Mouse (Mus musculus): Measurements from ENCODE around the gene Dhx33. TPM values are rescaled to one million over a fixed set of nuclear protein-coding genes. Genes with fewer than 3 reads are reported as not detected.

Gene Dhx33
- polyA plus RNA-seq, 2 experiments = 4.9 to 6.2 TPM

GRCm38 (mm10) chr11:71001167-71001566 is 3.1 kb downstream of the Dhx33 start:
- Histone ChIP-seq H3K36me3 (replicated peaks; ENCODE audit: control insufficient read depth, insufficient read depth, low read depth) (peaks cover 20% of the 10 kb centered on the region), H3K27me3 (ENCODE audit: control insufficient read depth, insufficient read depth, low read length) (no peaks in the 10 kb centered on the region), H3K9ac (replicated peaks) (no peak overlapping the region), H3K4me2 (ENCODE audit: low read depth) (no peak overlapping the region), H3K4me1 (replicated peaks; ENCODE audit: control insufficient read depth in 2 of 2, insufficient read depth in 2 of 2, low read length in 1 of 2) (peaks cover 8 to 9% of the 10 kb centered on the region in 2 experiments), H3K27ac (no peak overlapping the region), H3K9me3 (ENCODE audit: control insufficient read depth, low read length) (no peaks in the 10 kb centered on the region), H3K4me3 (ENCODE audit: insufficient read depth in 1 of 2, low read depth in 2 of 2, low read length in 2 of 2) (no peak overlapping the region)
- no peak for ATAC-seq (ENCODE audit: insufficient read depth)
- DNase-seq (ENCODE audit: low read depth in 3 of 3, low spot score in 3 of 3) = no peak
- TF ChIP-seq CTCF (IDR thresholded peaks at IDR 0.05; ENCODE audit: low read depth) = no peak
- TF ChIP-seq EP300 (IDR thresholded peaks at IDR 0.05; ENCODE audit: low read depth) = no peak
- WGBS (ENCODE audit: insufficient replicate concordance) = 83% methylated on average over 4 of the region's 4 CpGs

GRCm38 (mm10) chr11:70982557-70983228 is 21.5 kb downstream of the Dhx33 start, which contains the start of gene C1qbp:
Gene C1qbp (minus strand): TSS chr11:70983026.
- H3K4me2 ChIP-seq (ENCODE audit: low read depth) = peak within 1 kb of the TSS; percentile 98
- WGBS (ENCODE audit: insufficient replicate concordance) = 0% methylated on average over 63 of the region's 64 CpGs
- peaks cover 30% of the 10 kb centered on the region for H3K36me3 ChIP-seq (replicated peaks; ENCODE audit: control insufficient read depth, insufficient read depth, low read depth)
- peak within 1 kb of the TSS; percentile 20 for H3K27ac ChIP-seq
- H3K4me1 ChIP-seq (replicated peaks; ENCODE audit: control insufficient read depth in 2 of 2, insufficient read depth in 2 of 2, low read length in 1 of 2) = peaks cover 6 to 9% of the 10 kb centered on the region in 2 experiments
- peak within 1 kb of the TSS; percentile 85 for H3K9ac ChIP-seq (replicated peaks)
- peak; percentile 93 for ATAC-seq (ENCODE audit: insufficient read depth)
- no peaks in the 10 kb centered on the region for H3K9me3 ChIP-seq (ENCODE audit: control insufficient read depth, low read length)
- TF ChIP-seq CTCF (IDR thresholded peaks at IDR 0.05; ENCODE audit: low read depth) (peak; percentile 97), EP300 (IDR thresholded peaks at IDR 0.05; ENCODE audit: low read depth) (no peak)
- no peaks in the 10 kb centered on the region for H3K27me3 ChIP-seq (ENCODE audit: control insufficient read depth, insufficient read depth, low read length)
- DNase-seq (ENCODE audit: low read depth in 3 of 3, low spot score in 3 of 3) = peak; percentile 79 to 84 (median 83)
- peak within 1 kb of the TSS; percentile 89 to 97 for H3K4me3 ChIP-seq (ENCODE audit: insufficient read depth in 1 of 2, low read depth in 2 of 2, low read length in 2 of 2)

GRCm38 (mm10) chr11:70982030-70982429 is 22.2 kb downstream of the Dhx33 start:
- ATAC-seq (ENCODE audit: insufficient read depth) (no peak), DNase-seq (ENCODE audit: low read depth in 3 of 3, low spot score in 3 of 3) (no peak)
- Histone ChIP-seq H3K9ac (replicated peaks) (peak overlapping the region; percentile 85), H3K36me3 (replicated peaks; ENCODE audit: control insufficient read depth, insufficient read depth, low read depth) (peaks cover 36% of the 10 kb centered on the region), H3K27me3 (ENCODE audit: control insufficient read depth, insufficient read depth, low read length) (no peaks in the 10 kb centered on the region), H3K4me1 (replicated peaks; ENCODE audit: control insufficient read depth in 2 of 2, insufficient read depth in 2 of 2, low read length in 1 of 2) (peaks cover 6 to 9% of the 10 kb centered on the region in 2 experiments), H3K9me3 (ENCODE audit: control insufficient read depth, low read length) (no peaks in the 10 kb centered on the region), H3K27ac (peak overlapping the region; percentile 20), H3K4me3 (ENCODE audit: insufficient read depth in 1 of 2, low read depth in 2 of 2, low read length in 2 of 2) (peak overlapping the region; percentile 89 to 97), H3K4me2 (ENCODE audit: low read depth) (peak overlapping the region; percentile 98)
- 2% methylated on average over 12 of the region's 12 CpGs for WGBS (ENCODE audit: insufficient replicate concordance)
- TF ChIP-seq EP300 (IDR thresholded peaks at IDR 0.05; ENCODE audit: low read depth) (no peak), CTCF (IDR thresholded peaks at IDR 0.05; ENCODE audit: low read depth) (no peak)

GRCm38 (mm10) chr11:70980751-70981510 is 23.3 kb downstream of the Dhx33 start:
- peak overlapping the region; percentile 98 for H3K4me2 ChIP-seq (ENCODE audit: low read depth)
- H3K27ac ChIP-seq = no peak overlapping the region
- ATAC-seq (ENCODE audit: insufficient read depth) (no peak), DNase-seq (ENCODE audit: low read depth in 3 of 3, low spot score in 3 of 3) (no peak)
- no peak overlapping the region; the same call in 1 of the 2 replicates for H3K9ac ChIP-seq (replicated peaks)
- no peak for TF ChIP-seq CTCF (IDR thresholded peaks at IDR 0.05; ENCODE audit: low read depth)
- TF ChIP-seq EP300 (IDR thresholded peaks at IDR 0.05; ENCODE audit: low read depth) = no peak
- 67% methylated on average over 14 of the region's 14 CpGs for WGBS (ENCODE audit: insufficient replicate concordance)
- H3K9me3 ChIP-seq (ENCODE audit: control insufficient read depth, low read length) = no peaks in the 10 kb centered on the region
- H3K4me1 ChIP-seq (replicated peaks; ENCODE audit: control insufficient read depth in 2 of 2, insufficient read depth in 2 of 2, low read length in 1 of 2) = peaks cover 6 to 9% of the 10 kb centered on the region in 2 experiments
- H3K27me3 ChIP-seq (ENCODE audit: control insufficient read depth, insufficient read depth, low read length) = no peaks in the 10 kb centered on the region
- H3K4me3 ChIP-seq (ENCODE audit: insufficient read depth in 1 of 2, low read depth in 2 of 2, low read length in 2 of 2) = peak overlapping the region; percentile 35 to 97
- peaks cover 45% of the 10 kb centered on the region for H3K36me3 ChIP-seq (replicated peaks; ENCODE audit: control insufficient read depth, insufficient read depth, low read depth)

DNA sequence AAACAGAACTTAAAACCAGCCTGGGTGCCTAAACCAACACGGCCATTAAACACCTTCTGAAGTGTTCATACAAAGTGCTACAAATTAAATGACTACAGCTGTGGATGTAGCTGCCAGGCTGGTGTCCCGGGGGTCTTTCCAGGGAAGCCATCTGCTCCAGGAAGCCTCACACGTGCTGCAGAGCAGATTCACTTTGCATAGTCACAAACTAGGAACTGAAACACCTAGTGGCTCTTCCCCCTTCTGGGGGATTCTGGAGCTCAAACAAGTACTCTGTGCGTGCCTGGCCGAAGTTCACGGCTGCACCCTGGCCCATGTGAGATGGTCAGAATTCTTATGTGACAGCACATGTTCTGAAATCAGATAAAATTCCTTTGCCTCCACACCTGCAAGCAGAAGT is 24.0 kb downstream of the Dhx33 start:
- Histone ChIP-seq H3K9me3 (ENCODE audit: control insufficient read depth, low read length) (no peaks in the 10 kb centered on the region), H3K27ac (no peak overlapping the region), H3K9ac (replicated peaks) (no peak overlapping the region), H3K4me1 (replicated peaks; ENCODE audit: control insufficient read depth in 2 of 2, insufficient read depth in 2 of 2, low read length in 1 of 2) (peaks cover 6 to 9% of the 10 kb centered on the region in 2 experiments), H3K27me3 (ENCODE audit: control insufficient read depth, insufficient read depth, low read length) (no peaks in the 10 kb centered on the region), H3K4me2 (ENCODE audit: low read depth) (no peak overlapping the region), H3K36me3 (replicated peaks; ENCODE audit: control insufficient read depth, insufficient read depth, low read depth) (peaks cover 51% of the 10 kb centered on the region), H3K4me3 (ENCODE audit: insufficient read depth in 1 of 2, low read depth in 2 of 2, low read length in 2 of 2) (no peak overlapping the region)
- ATAC-seq (ENCODE audit: insufficient read depth) (no peak), DNase-seq (ENCODE audit: low read depth in 3 of 3, low spot score in 3 of 3) (no peak)
- TF ChIP-seq EP300 (IDR thresholded peaks at IDR 0.05; ENCODE audit: low read depth) (no peak), CTCF (IDR thresholded peaks at IDR 0.05; ENCODE audit: low read depth) (no peak)
- 76% methylated on average over 6 of the region's 6 CpGs for WGBS (ENCODE audit: insufficient replicate concordance)
